Mouse (Mus musculus) kidney, adult 8-10 months (tissue): ENCODE data around the gene Slc25a53.
"Not testable (repeated sequence)": the region's sequence is repeated elsewhere in the genome, so short reads cannot be mapped to it uniquely, and the experiment has no call there.

ENCODE experiments used
- DNase-seq, 2 experiments: peaks; one replicate each; pipeline ENCODE4 v3.0.0; 2022

Slc25a53 gene

DNA sequence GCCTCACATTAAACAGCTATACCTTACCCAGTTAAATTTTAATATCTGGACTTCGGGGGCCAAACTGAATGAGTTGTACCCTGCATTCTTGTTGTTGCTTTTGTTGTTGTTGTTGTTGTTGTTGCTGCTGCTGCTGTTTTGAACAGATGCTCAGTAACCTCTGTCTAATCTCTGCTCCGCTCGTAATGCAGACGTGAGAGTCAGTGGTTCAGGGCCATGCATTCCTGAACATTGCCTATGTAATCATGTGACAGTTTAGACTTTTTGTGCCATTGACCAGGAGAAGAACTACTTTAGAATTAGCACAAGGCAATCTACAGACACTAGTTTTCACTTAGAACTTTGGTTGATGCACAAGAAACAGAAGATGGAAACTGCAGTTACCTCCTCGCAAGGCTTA, 79.8 kb downstream of the Slc25a53 start:
- not testable (repeated sequence) for DNase-seq

DNA sequence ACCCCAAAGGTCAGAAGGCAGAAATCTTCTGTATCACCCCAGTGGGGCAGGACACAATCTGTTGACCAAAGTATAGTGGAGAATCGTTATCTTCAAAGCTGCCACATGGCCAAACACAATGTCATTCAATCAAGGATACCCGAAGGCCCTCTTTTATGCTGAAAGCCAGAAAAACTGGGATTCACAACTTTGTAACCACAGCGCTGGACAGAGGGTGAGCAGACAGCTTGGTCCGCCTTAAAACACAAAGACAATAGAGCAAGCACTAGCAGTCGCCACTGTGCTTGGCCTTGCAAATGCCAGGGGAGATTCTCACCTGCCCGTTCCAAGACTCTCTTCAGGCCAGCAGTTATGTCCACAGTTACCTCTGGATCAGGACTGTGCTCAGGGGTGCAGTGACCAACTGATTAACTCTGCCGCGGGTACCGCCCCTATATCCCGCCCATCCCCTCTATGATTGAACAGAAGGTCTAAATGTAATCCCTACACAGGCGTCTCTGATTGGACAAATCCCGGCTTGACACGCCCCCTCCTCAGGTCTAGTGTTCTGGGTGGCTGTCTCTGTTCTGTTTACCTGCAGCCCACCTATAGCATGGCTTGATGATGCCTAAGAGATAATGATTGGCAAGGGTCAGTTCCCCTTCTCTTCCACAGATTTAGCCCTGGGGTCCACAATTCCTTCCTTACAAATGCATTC, 80.4 kb downstream of the Slc25a53 start:
- peak; percentile 29 to 79 for DNase-seq

DNA sequence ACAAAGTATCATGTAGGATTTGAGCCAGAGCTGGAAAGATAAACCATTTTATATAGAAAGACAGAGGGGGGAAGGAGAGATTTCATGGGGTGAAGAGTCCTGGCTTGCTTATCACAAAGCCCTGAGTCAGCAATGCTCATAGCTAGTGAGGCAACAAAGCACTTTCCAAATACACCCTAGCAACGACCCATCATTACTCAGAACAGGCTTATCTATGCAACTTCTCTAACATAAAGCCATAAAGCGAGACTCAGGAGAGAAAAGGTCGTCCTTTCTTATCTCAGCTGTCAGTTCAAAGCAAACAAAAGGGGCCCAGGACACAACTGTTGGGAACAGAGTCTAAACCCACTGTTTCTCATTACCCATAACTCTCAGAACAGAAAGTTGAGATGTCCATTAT, 100.1 kb downstream of the Slc25a53 start:
- no peak for DNase-seq
